Mouse (Mus musculus) hematopoietic multipotent progenitor cell, adult 10-12 weeks (in vitro differentiated cells): ENCODE data around the gene Zfp366. TPM values are rescaled to one million over a fixed set of nuclear protein-coding genes. Genes with fewer than 3 reads are reported as not detected.

Experiments used
- polyA plus RNA-seq: library from polyadenylated mRNA; stranded (reverse); fragments of >175 nt; gene quantifications from 2 replicates; pipeline ENCODE4 v1.2.3, GENCODE M21; 2012; ENCODE audit warnings: low replicate concordance

Gene Zfp366
- polyA plus RNA-seq = 9.8 and 11.2 TPM in 2 replicates

GRCm38 (mm10) chr13:99184155-99184886 is at the start of gene Zfp366:
Gene Zfp366 (plus strand): TSS chr13:99184823.

Other genes starting within 250 kb of the Zfp366 start
- gene 1700024P04Rik, start 200.3 kb upstream of the Zfp366 start, polyA plus RNA-seq = not detected in 2 replicates
- gene Ptcd2, start 159.9 kb downstream of the Zfp366 start, polyA plus RNA-seq = 17.8 and 20.0 TPM in 2 replicates
- gene Mrps27, start 160.0 kb downstream of the Zfp366 start, polyA plus RNA-seq = 4.0 and 6.9 TPM in 2 replicates